Comparison of ENCODE assay signal across 9 mouse cellular contexts in the genomic region with DNA sequence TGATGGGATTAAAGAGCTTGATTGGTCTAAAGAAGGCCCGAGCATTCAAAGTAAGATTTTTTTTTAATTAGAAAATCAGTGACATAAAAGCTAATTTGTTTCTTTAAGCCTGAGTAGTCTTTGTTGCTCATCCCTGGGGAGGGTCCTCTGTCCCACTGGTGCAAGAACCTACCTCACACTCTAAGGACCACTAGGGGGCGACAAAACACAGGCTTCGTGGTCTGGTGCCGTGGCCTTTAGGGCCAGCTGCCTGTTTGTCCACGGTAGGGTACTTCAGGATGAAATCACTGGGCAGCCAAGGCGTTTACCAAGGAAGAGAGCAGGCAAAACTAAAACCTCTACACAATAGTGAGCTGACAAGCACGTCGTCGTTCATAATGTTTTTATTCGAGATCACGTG. TPM values are rescaled to one million over a fixed set of nuclear protein-coding genes. Genes with fewer than 3 reads are reported as not detected.
DNase-seq lines count a peak whose midpoint lies in the region; ATAC-seq lines count a peak whose summit lies in the region.
"Had no signal": no experiment of that assay in that cellular context is flagged by ENCODE, and none has a peak within 500 bp of the region (broad histone marks: within the 10 kb centered on the region; RNA-seq: fewer than 3 reads in every experiment).

No protein-coding gene starts in this region.

- no peak overlapping the region for H3K4me2 ChIP-seq in kidney, embryonic 14.5 days (replicated peaks; ENCODE audit: low read depth, low read length)
- no peak overlapping the region for H3K4me2 ChIP-seq in limb, embryonic 13.5 days (replicated peaks)
- H3K4me2 ChIP-seq in stomach, embryonic 14.5 days (replicated peaks; ENCODE audit: low read depth, low read length) = no peak overlapping the region
- H3K4me2 ChIP-seq: embryonic facial prominence, embryonic 12.5 days had no signal

- H3K4me1 ChIP-seq in kidney, embryonic 14.5 days (ENCODE audit: control insufficient read depth, insufficient read depth, low read length) = no peaks in the 10 kb centered on the region
- peaks cover 3% of the 10 kb centered on the region; the same call in 1 of the 2 replicates for H3K4me1 ChIP-seq in limb, embryonic 13.5 days
- H3K4me1 ChIP-seq in stomach, embryonic 14.5 days (ENCODE audit: control insufficient read depth, insufficient read depth, low read length) = no peaks in the 10 kb centered on the region
- H3K4me1 ChIP-seq: embryonic facial prominence, embryonic 12.5 days had no signal

- no peaks in the 10 kb centered on the region for H3K36me3 ChIP-seq in kidney, embryonic 14.5 days (ENCODE audit: control insufficient read depth, insufficient read depth, low read length)
- H3K36me3 ChIP-seq in limb, embryonic 13.5 days = no peaks in the 10 kb centered on the region
- H3K36me3 ChIP-seq in stomach, embryonic 14.5 days (ENCODE audit: control insufficient read depth, insufficient read depth, low read length) = no peaks in the 10 kb centered on the region
- H3K36me3 ChIP-seq: embryonic facial prominence, embryonic 12.5 days had no signal

- DNase-seq in B cell, adult 2 months = peak; percentile 70 to 73
- peak; percentile 88 for DNase-seq in adrenal gland, postnatal 10 days
- DNase-seq in embryo, embryonic 11.5 days (ENCODE audit: low read depth, low spot score) = peak; percentile 72
- peak; percentile 44 for DNase-seq in heart, adult 8-10 months (ENCODE audit: low spot score)
- DNase-seq in neural tube, embryonic 10.5 days (ENCODE audit: extremely low spot score, low spot score) = peak; percentile 77

- H3K9me3 ChIP-seq in kidney, embryonic 14.5 days (ENCODE audit: control insufficient read depth, low read length) = no peaks in the 10 kb centered on the region
- H3K9me3 ChIP-seq in limb, embryonic 13.5 days = no peaks in the 10 kb centered on the region
- H3K9me3 ChIP-seq in stomach, embryonic 14.5 days (ENCODE audit: control insufficient read depth, low read depth, low read length) = no peaks in the 10 kb centered on the region
- H3K9me3 ChIP-seq: embryonic facial prominence, embryonic 12.5 days had no signal

- peak; percentile 81 for ATAC-seq in kidney, embryonic 14.5 days (ENCODE audit: low FRiP score, low TSS enrichment)
- ATAC-seq in limb, embryonic 13.5 days (ENCODE audit: low FRiP score, low read depth) = peak; percentile 81; the same call in 1 of the 2 replicates
- 0 out of 2 replicates have a peak, but pooled peaks have one; percentile 69 for ATAC-seq in stomach, embryonic 14.5 days (ENCODE audit: insufficient number of reproducible peaks, insufficient read depth, low FRiP score, low read depth)

- 34% methylated on average over 11 of the region's 11 CpGs for WGBS in kidney, embryonic 14.5 days
- 33% methylated on average over 11 of the region's 11 CpGs for WGBS in limb, embryonic 13.5 days
- WGBS in stomach, embryonic 14.5 days = 30% methylated on average over 11 of the region's 11 CpGs

- no peak overlapping the region for H3K9ac ChIP-seq in kidney, embryonic 14.5 days (ENCODE audit: low read depth, low read length)
- no peak overlapping the region for H3K9ac ChIP-seq in limb, embryonic 13.5 days
- no peak overlapping the region for H3K9ac ChIP-seq in stomach, embryonic 14.5 days (replicated peaks; ENCODE audit: low read depth, low read length)
- H3K9ac ChIP-seq: embryonic facial prominence, embryonic 12.5 days had no signal

- no peak overlapping the region for H3K27ac ChIP-seq in kidney, embryonic 14.5 days (ENCODE audit: low read depth, low read length)
- H3K27ac ChIP-seq in limb, embryonic 13.5 days = no peak overlapping the region
- H3K27ac ChIP-seq in stomach, embryonic 14.5 days (ENCODE audit: low read length) = no peak overlapping the region
- H3K27ac ChIP-seq: embryonic facial prominence, embryonic 12.5 days had no signal

- no peak overlapping the region for H3K4me3 ChIP-seq in kidney, embryonic 14.5 days (ENCODE audit: low read length)
- H3K4me3 ChIP-seq in limb, embryonic 13.5 days = no peak overlapping the region
- H3K4me3 ChIP-seq in stomach, embryonic 14.5 days (ENCODE audit: low read depth, low read length) = no peak overlapping the region
- H3K4me3 ChIP-seq: embryonic facial prominence, embryonic 12.5 days had no signal

- H3K27me3 ChIP-seq in kidney, embryonic 14.5 days (ENCODE audit: control insufficient read depth, insufficient read depth, low read length) = no peaks in the 10 kb centered on the region
- no peaks in the 10 kb centered on the region for H3K27me3 ChIP-seq in limb, embryonic 13.5 days
- H3K27me3 ChIP-seq in stomach, embryonic 14.5 days (ENCODE audit: control insufficient read depth, insufficient read depth, low read length) = no peaks in the 10 kb centered on the region
- H3K27me3 ChIP-seq: embryonic facial prominence, embryonic 12.5 days had no signal

RNA-seq across cellular contexts. Expression of a gene that starts 5.2 kb away (rescaled TPM):
- total RNA-seq in adrenal gland, postnatal 10 days (2021) = under 1 TPM; 0.12 to 0.30 TPM
- not detected for total RNA-seq in heart, adult 8-10 months (2022)
- 1.1 and 2.8 TPM in 2 replicates for polyA plus RNA-seq in kidney, embryonic 14.5 days (2014; fragmentation: Nextera tagmentation; extraction: Ambion mirVana)
- 0.23 and 0.24 TPM in 2 replicates for polyA plus RNA-seq in limb, embryonic 13.5 days (2015; fragmentation: Nextera tagmentation; extraction: Ambion mirVana)
- 0.41 and 0.48 TPM in 2 replicates for polyA plus RNA-seq in stomach, embryonic 14.5 days (2014; fragmentation: Nextera tagmentation; extraction: Ambion mirVana)

RNA-seq across cellular contexts. Expression of a gene that starts 30.2 kb away (rescaled TPM):
- total RNA-seq in adrenal gland, postnatal 10 days (2021) = 10 to 100 TPM; 15.6 to 43.9 TPM
- 100 to 1,000 TPM; 279 to 382 (median 369) TPM for total RNA-seq in heart, adult 8-10 months (2022)
- 2.9 and 3.4 TPM in 2 replicates for polyA plus RNA-seq in kidney, embryonic 14.5 days (2014; fragmentation: Nextera tagmentation; extraction: Ambion mirVana)
- 6.4 and 9.1 TPM in 2 replicates for polyA plus RNA-seq in limb, embryonic 13.5 days (2015; fragmentation: Nextera tagmentation; extraction: Ambion mirVana)
- polyA plus RNA-seq in stomach, embryonic 14.5 days (2014; fragmentation: Nextera tagmentation; extraction: Ambion mirVana) = 29.7 TPM in 2 replicates

RNA-seq across cellular contexts. Expression of a gene that starts 38.3 kb away (rescaled TPM):
- 1 to 10 TPM in 1 of 2 experiments, under 1 TPM in 1; 0.78 to 2.0 TPM for total RNA-seq in adrenal gland, postnatal 10 days (2021)
- under 1 TPM; 0.19 to 0.60 (median 0.29) TPM for total RNA-seq in heart, adult 8-10 months (2022)
- 1.5 TPM in 2 replicates for polyA plus RNA-seq in kidney, embryonic 14.5 days (2014; fragmentation: Nextera tagmentation; extraction: Ambion mirVana)
- 1.7 and 1.9 TPM in 2 replicates for polyA plus RNA-seq in limb, embryonic 13.5 days (2015; fragmentation: Nextera tagmentation; extraction: Ambion mirVana)
- 1.4 and 1.6 TPM in 2 replicates for polyA plus RNA-seq in stomach, embryonic 14.5 days (2014; fragmentation: Nextera tagmentation; extraction: Ambion mirVana)
